Mouse (Mus musculus) lung, embryonic 14.5 days (tissue): ENCODE results near the gene Fbxo44. TPM values are rescaled to one million over a fixed set of nuclear protein-coding genes. Genes with fewer than 3 reads are reported as not detected.

Experiments used
- ATAC-seq: fragments of 200-750 bp; cut with Nextera tagmentation; 2 replicates; pipeline ENCODE4 v1.8.0; 2017; ENCODE audit warnings: mild to moderate bottlenecking, moderate TSS enrichment, moderate library complexity; ENCODE audit not compliant: insufficient read depth
- DNase-seq: peaks from one replicate; pipeline ENCODE4 v3.0.0-alpha.2; 2015
- H3K27ac ChIP-seq: fragments of 300-500 bp; sonication (generic); 2 replicates; pipeline ENCODE4 v1.5.1; 2014; ENCODE audit warnings: low read depth, mild to moderate bottlenecking, moderate library complexity
- H3K27me3 ChIP-seq: fragments of 300-500 bp; sonication (generic); 2 replicates; pipeline ENCODE4 v1.6.1; 2014; ENCODE audit warnings: low read length, control low read depth; ENCODE audit not compliant: insufficient read depth
- H3K36me3 ChIP-seq: fragments of 300-500 bp; sonication (generic); 2 replicates; pipeline ENCODE4 v1.6.1; 2014; ENCODE audit warnings: control low read depth; ENCODE audit not compliant: insufficient read depth
- H3K4me1 ChIP-seq: fragments of 300-500 bp; sonication (generic); 2 replicates; pipeline ENCODE4 v1.6.1; 2014; ENCODE audit warnings: antibody characterized with exemption, control low read depth; ENCODE audit not compliant: insufficient read depth
- H3K4me2 ChIP-seq: fragments of 300-500 bp; sonication (generic); 2 replicates; pipeline ENCODE4 v1.6.1; 2014; ENCODE audit warnings: mild to moderate bottlenecking
- H3K4me3 ChIP-seq: fragments of 300-500 bp; sonication (generic); 2 replicates; pipeline ENCODE4 v1.5.1; 2014; ENCODE audit warnings: low read depth, low read length
- H3K9ac ChIP-seq: fragments of 300-500 bp; sonication (generic); 2 replicates; pipeline ENCODE4 v1.6.1; 2014
- H3K9me3 ChIP-seq: fragments of 300-500 bp; sonication (generic); 2 replicates; pipeline ENCODE4 v1.6.1; 2016; ENCODE audit warnings: low read depth, low read length, control low read depth
- CTCF ChIP-seq: IDR thresholded peaks from 2 replicates; pipeline ENCODE4 v1.5.1; 2016; ENCODE audit warnings: antibody characterized with exemption, low read depth
- WGBS: fragments of 180-500 bp; shearing (Covaris S2); extraction: QIAGEN DNeasy Blood & Tissue Kit; methylation state at CpG from one replicate; pipeline ENCODE4 v1.1.7; 2014; 5-methylcytosine and 5-hydroxymethylcytosine counted together
- polyA plus RNA-seq: library from polyadenylated mRNA; unstranded; fragments of >200 nt; fragmentation: Nextera tagmentation; extraction: Ambion mirVana; gene quantifications from 2 replicates; pipeline ENCODE4 v1.2.1, GENCODE M21; 2014

Fbxo44 gene
- polyA plus RNA-seq, 1 experiment from 2014 or later = 11.0 TPM

DNA sequence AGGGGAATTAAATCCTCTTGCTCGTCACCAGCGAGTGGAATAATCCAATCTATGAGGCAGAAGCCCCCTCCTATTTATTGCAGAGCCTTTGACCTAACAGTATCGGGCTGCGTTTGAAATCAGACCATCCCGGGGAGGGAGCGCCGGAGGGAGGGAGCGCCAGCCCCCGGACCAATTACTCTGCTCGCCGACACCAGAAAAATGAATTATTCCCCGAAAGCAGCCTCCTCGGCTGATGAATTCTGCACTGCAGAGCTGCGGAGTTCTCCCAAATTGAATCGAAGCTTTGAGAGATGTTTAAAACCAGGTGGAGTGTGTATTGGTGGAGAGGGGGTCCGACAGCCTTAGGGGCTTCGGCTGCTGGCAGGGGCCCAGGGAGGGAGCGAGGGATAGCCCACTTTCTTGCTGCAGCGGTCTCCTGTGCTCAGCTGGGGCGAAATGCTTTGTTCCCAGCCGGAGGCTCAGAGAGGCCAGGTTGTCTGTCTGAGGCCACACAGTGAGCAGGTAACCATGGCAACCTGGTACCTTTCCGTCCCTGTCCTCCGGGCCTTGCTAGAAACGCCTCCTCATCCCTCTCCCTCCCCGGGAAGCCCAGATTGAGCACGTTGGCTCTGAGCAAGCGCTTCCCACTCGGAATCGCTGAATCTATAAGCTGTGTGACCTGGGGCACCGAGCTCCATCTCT, 13.7 kb upstream of the Fbxo44 start:
- TF ChIP-seq CTCF = no peak
- no peaks in the 10 kb centered on the region for H3K9me3 ChIP-seq
- no peaks in the 10 kb centered on the region for H3K36me3 ChIP-seq
- 2% methylated on average over 30 of the region's 30 CpGs for WGBS
- H3K27ac ChIP-seq = no peak overlapping the region
- no peak overlapping the region for H3K9ac ChIP-seq
- H3K4me1 ChIP-seq = no peaks in the 10 kb centered on the region
- H3K4me2 ChIP-seq = no peak overlapping the region
- H3K27me3 ChIP-seq = peaks cover 66% of the 10 kb centered on the region
- DNase-seq (no peak), ATAC-seq (no peak)
- H3K4me3 ChIP-seq = no peak overlapping the region

DNA sequence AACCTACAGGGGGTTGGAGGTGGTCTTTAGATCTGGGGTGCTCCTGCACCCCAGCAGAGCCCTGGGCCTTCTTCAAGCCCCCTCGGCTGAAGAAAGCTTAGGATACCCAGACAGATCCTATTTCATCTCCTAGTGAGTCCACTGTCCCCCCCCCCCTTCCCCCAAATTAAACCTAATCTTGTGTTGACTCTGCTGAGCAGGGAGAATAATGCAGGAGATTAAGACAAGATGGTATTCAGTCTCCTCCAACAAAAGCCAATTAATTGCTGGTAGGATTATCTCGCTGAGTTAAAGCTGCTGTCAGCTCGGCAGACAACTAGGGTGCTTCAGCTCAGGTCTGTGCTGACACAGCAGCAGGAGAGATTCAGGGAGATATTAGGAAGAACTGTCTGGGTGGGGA, 11.0 kb upstream of the Fbxo44 start:
- Histone ChIP-seq H3K4me2 (no peak overlapping the region), H3K36me3 (no peaks in the 10 kb centered on the region), H3K4me3 (no peak overlapping the region), H3K27ac (no peak overlapping the region), H3K4me1 (no peaks in the 10 kb centered on the region), H3K9me3 (no peaks in the 10 kb centered on the region), H3K27me3 (peaks cover 71% of the 10 kb centered on the region), H3K9ac (no peak overlapping the region)
- no peak for DNase-seq
- no peak for TF ChIP-seq CTCF
- no peak for ATAC-seq
- 38% methylated on average over 3 of the region's 3 CpGs for WGBS

DNA sequence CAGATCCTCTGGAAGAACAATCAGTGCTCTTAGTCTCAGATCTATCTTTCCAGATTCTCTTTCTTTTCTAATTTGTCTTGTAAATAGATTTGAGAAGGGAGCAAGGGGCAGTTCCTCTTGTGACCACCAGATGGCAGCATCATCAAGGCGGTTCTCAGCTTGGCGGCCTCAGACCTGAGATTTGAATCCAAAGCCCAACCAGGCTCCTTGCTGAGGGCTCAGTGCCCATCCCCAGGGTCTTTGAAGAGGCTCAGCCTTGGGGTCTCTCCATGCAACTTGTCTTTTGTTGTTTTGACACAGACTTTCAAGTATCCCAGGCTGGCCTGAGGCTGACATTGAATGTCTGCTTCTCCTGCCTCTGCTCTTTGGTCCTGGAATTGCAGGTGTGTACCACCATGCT, 10.6 kb upstream of the Fbxo44 start:
- no peak for ATAC-seq
- 0% methylated on average over 2 of the region's 2 CpGs for WGBS
- H3K4me1 ChIP-seq = no peaks in the 10 kb centered on the region
- no peaks in the 10 kb centered on the region for H3K9me3 ChIP-seq
- no peak overlapping the region for H3K4me2 ChIP-seq
- H3K36me3 ChIP-seq = no peaks in the 10 kb centered on the region
- no peak overlapping the region for H3K4me3 ChIP-seq
- H3K27ac ChIP-seq = no peak overlapping the region
- peak; percentile 81 for DNase-seq
- peaks cover 71% of the 10 kb centered on the region for H3K27me3 ChIP-seq
- TF ChIP-seq CTCF = peak; percentile 96
- no peak overlapping the region for H3K9ac ChIP-seq

DNA sequence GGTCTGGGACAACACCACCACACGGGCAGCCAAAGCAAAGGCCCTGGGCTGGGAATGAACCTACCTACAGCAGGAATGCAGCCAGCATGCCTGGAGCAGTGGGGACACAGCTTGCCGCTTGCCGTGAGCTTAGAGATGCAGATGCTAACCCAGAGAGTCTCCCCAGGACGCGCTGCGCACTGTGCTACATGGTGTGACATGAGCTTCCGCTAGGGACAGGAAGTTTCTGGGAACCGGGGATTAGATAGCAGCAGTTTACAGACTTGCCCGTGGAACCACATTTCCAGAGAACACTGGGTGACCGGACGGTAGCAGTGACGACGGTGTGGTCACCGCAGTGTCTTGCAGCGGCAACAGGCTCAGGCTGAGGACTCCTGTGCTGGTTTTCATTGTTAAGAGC, 9.3 kb upstream of the Fbxo44 start:
- Histone ChIP-seq H3K27ac (no peak overlapping the region), H3K9ac (no peak overlapping the region), H3K9me3 (no peaks in the 10 kb centered on the region), H3K27me3 (peaks cover 72% of the 10 kb centered on the region), H3K4me3 (no peak overlapping the region), H3K4me1 (no peaks in the 10 kb centered on the region), H3K36me3 (no peaks in the 10 kb centered on the region), H3K4me2 (no peak overlapping the region)
- WGBS = 24% methylated on average over 15 of the region's 15 CpGs
- no peak for ATAC-seq
- no peak for TF ChIP-seq CTCF
- DNase-seq = no peak

DNA sequence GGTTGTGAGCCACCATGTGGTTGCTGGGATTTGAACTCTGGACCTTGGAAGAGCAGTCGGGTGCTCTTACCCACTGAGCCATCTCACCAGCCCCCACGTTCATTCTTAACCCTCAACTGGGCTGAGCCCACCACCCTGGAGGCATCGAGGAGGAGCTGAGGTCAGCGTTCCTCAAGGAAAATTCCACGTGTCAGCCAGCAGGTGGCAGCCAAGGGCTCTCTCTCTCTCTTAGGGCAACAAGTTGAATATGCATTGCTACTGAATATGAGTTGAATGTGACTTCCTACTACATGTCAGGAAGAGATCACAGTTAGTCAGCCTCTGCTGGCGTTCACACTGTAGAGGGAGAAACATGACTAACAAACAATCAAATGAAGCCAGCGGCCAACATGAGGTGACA, 8.0 kb upstream of the Fbxo44 start:
- H3K9ac ChIP-seq = no peak overlapping the region
- H3K36me3 ChIP-seq = no peaks in the 10 kb centered on the region
- H3K4me2 ChIP-seq = no peak overlapping the region
- H3K27me3 ChIP-seq = peaks cover 70% of the 10 kb centered on the region
- no peaks in the 10 kb centered on the region for H3K9me3 ChIP-seq
- no peak overlapping the region for H3K27ac ChIP-seq
- H3K4me3 ChIP-seq = no peak overlapping the region
- TF ChIP-seq CTCF = peak; percentile 81
- 24% methylated on average over 7 of the region's 7 CpGs for WGBS
- peak; percentile 75 for DNase-seq
- no peak for ATAC-seq
- no peaks in the 10 kb centered on the region for H3K4me1 ChIP-seq

DNA sequence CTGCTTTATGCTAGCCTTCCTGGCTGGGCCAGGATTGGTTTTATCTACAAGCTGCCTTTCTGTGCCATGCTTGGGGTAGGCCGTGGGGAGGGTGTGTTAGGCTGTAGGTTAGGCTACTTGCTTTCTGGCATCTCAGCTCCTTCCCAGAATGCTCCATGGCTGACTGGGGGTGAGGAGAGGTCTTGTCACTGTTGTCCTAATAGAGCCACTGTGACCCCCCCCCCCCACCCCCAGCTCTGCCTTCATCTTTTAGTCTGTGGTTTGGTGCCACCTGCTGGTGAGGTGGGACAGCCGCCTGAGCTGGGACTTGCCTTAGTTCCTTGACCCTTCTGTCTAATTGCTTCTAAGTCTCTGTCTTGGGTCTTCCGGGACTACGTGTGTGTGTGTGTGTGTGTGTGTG, 6.7 kb upstream of the Fbxo44 start:
- peaks cover 69% of the 10 kb centered on the region for H3K27me3 ChIP-seq
- H3K4me3 ChIP-seq = no peak overlapping the region
- no peak for ATAC-seq
- DNase-seq = peak; percentile 75
- 21% methylated on average over 4 of the region's 4 CpGs for WGBS
- H3K36me3 ChIP-seq = no peaks in the 10 kb centered on the region
- peak overlapping the region; percentile 32; the same call in 1 of the 2 replicates for H3K4me2 ChIP-seq
- no peak overlapping the region for H3K9ac ChIP-seq
- peak; percentile 69 for TF ChIP-seq CTCF
- H3K4me1 ChIP-seq = no peaks in the 10 kb centered on the region
- H3K9me3 ChIP-seq = no peaks in the 10 kb centered on the region
- no peak overlapping the region for H3K27ac ChIP-seq

DNA sequence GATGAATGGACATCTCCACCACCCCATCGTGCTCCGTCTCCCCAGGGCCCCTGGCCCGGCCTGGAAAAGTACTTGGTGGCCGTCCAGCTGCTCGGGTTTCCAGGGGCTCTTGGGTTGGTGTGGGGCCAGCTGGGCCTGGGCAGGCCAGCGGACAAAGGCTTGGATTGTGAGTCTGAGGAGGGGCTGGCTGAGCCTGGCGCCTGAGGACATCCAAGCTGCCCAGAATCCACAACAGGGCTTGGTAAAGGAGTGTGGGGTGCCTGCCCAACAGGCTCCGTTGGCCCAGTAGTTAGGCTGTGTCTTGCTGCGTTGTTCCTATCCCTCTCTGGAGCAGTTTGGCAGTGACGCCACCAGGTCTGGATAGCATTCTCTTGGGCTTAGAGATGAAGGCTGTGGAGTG, 6.1 kb upstream of the Fbxo44 start:
- H3K27ac ChIP-seq = no peak overlapping the region
- no peaks in the 10 kb centered on the region for H3K36me3 ChIP-seq
- DNase-seq (no peak), ATAC-seq (no peak)
- no peak for TF ChIP-seq CTCF
- H3K4me2 ChIP-seq = peak overlapping the region; percentile 32; the same call in 1 of the 2 replicates
- peaks cover 69% of the 10 kb centered on the region for H3K27me3 ChIP-seq
- H3K9ac ChIP-seq = no peak overlapping the region
- no peaks in the 10 kb centered on the region for H3K4me1 ChIP-seq
- 5% methylated on average over 10 of the region's 10 CpGs for WGBS
- H3K4me3 ChIP-seq = no peak overlapping the region
- no peaks in the 10 kb centered on the region for H3K9me3 ChIP-seq

DNA sequence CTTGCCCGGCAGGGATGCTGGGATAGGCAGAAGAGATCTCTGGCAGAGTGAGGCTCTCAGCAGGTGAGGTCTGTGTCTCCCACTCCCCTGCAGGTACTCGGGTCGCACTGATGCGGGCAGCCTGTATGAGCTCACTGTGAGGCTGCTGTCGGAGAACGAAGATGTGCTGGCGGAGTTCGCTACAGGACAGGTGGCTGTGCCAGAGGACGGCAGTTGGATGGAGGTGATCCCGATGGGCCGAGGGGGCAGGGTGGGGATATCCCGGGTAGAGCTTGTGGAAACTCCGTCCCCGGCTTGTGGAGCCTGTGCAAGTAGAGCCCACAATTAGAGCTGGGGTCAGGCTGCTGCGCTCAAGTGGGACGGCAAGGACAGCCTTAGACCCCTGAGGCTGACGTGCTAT, 5.3 kb upstream of the Fbxo44 start:
- no peak overlapping the region for H3K4me2 ChIP-seq
- WGBS = 10% methylated on average over 17 of the region's 17 CpGs

More for the DNA sequence above, 5.3 kb upstream of the Fbxo44 start:
- no peak for DNase-seq
- no peak for TF ChIP-seq CTCF
- ATAC-seq = no peak
- Histone ChIP-seq H3K9ac (no peak overlapping the region), H3K27me3 (peaks cover 72% of the 10 kb centered on the region), H3K36me3 (no peaks in the 10 kb centered on the region), H3K4me1 (no peaks in the 10 kb centered on the region), H3K4me3 (no peak overlapping the region), H3K27ac (no peak overlapping the region), H3K9me3 (no peaks in the 10 kb centered on the region)
